Comparison of ENCODE assay signal across 8 mouse cellular contexts in the genomic region with DNA sequence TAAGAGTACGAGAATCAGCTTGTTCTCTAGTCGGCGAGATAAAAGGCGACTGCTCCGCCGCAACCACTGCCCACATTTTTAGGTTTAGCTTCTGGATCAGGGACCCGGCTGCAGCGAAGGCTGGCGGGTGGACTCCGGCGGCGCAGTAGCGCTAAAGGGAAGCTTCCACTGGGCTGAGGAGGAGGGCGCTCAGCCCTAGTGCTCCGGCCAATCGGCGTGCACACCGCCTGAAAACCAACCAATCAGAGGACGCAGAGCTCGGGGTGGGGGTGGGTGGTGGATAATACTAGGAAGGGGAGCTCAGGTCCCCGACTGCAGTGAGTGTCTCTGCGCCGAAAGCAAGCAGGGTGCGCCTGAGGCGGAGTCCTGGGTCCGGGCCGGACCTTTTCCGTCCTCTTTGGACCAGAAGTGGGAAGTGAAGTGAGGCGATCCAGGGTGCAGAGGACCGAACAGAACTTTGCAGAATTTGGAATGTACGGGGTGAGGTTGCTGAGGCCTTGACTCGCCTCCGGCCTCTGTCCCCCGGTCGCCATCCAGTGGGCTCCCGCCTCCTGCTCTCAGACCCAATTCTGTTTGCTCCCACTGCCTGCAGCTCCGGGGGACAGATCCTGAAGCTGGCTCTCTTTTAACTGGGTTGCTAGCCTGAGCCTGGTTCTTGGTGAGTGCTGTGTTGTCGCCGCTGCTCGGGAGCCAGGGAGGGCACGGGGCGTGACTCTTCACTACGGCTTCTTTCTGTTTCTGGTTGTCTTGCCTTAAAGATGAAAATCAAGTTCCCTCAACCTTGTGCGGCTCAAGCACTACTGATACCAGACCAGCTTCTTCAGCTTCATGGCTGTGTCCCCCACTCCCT. TPM values are rescaled to one million over a fixed set of nuclear protein-coding genes. Genes with fewer than 3 reads are reported as not detected.
A peak's percentile ranks its signal among the peaks of the same experiment; 100 is the strongest.
DNase-seq lines count a peak whose midpoint lies in the region; ATAC-seq and TF ChIP-seq lines count a peak whose summit lies in the region.

TSS of gene Dmrt2 (plus strand) at position 311 of the 850 bp plus-strand sequence.

- no peaks in the 10 kb centered on the region for H3K36me3 ChIP-seq in hindbrain, embryonic 12.5 days

- H3K27ac ChIP-seq in gastrocnemius, adult 2 months: peak within 1 kb of the TSS; percentile 92
- H3K27ac ChIP-seq in hindbrain, embryonic 12.5 days: no peak within 1 kb of the TSS
- no peak within 1 kb of the TSS for H3K27ac ChIP-seq in left cerebral cortex, adult 2 months

- peaks cover 19% of the 10 kb centered on the region for H3K4me1 ChIP-seq in hindbrain, embryonic 12.5 days

- peak within 1 kb of the TSS; percentile 62 for H3K4me2 ChIP-seq in hindbrain, embryonic 12.5 days (replicated peaks)

- TF ChIP-seq CTCF in gastrocnemius, adult 2 months (IDR thresholded peaks at IDR 0.05): no peak
- TF ChIP-seq CTCF in left cerebral cortex, adult 2 months (IDR thresholded peaks at IDR 0.05): no peak

- peaks cover 97% of the 10 kb centered on the region for H3K27me3 ChIP-seq in hindbrain, embryonic 12.5 days

- DNase-seq in ZHBTc4 (ENCODE audit: low read depth, low spot score): peak; percentile 96
- peak; percentile 24 for DNase-seq in cerebellum, adult 9-11 months
- DNase-seq in gastrocnemius, adult 2 months: peak; percentile 94
- DNase-seq in left cerebral cortex, adult 2 months (ENCODE audit: extremely low spot score in 1 of 2, low spot score in 2 of 2): peak; percentile 17 to 24
- peak; percentile 54 to 75 for DNase-seq in lung, postnatal 4 days
- DNase-seq in right cerebral cortex, postnatal 14 days: peak; percentile 33
- DNase-seq in adipocyte (ENCODE audit: low spot score): no peak

- ATAC-seq in hindbrain, embryonic 12.5 days (ENCODE audit: low FRiP score): peak; percentile 98

- no peak within 1 kb of the TSS for H3K9ac ChIP-seq in hindbrain, embryonic 12.5 days

- H3K4me3 ChIP-seq in gastrocnemius, adult 2 months: peak within 1 kb of the TSS; percentile 84
- H3K4me3 ChIP-seq in hindbrain, embryonic 12.5 days: peak within 1 kb of the TSS; percentile 37
- H3K4me3 ChIP-seq in left cerebral cortex, adult 2 months: peak within 1 kb of the TSS; percentile 30

- H3K9me3 ChIP-seq in hindbrain, embryonic 12.5 days (replicated peaks): no peaks in the 10 kb centered on the region

- intact Hi-C loops in gastrocnemius, adult 2 months (cut with DNase I): loop anchor here (2.0 to 10.0 kb wide), 2 partner anchors 352 to 1076 kb away; no protein-coding TSS in a partner anchor
- intact Hi-C loops in left cerebral cortex, adult 2 months (cut with DNase I): loop anchor here (2.0 kb wide), 1 partner anchor 62 kb away; the partner anchor contains the start of gene Dmrt3

- WGBS in hindbrain, embryonic 12.5 days: under 1% methylated on average over 44 of the region's 44 CpGs

RNA-seq across cellular contexts. Expression of gene Dmrt2, which starts in this region (rescaled TPM):
- total RNA-seq in gastrocnemius, adult 2 months (2021): 1 to 10 TPM; 4.5 to 8.8 TPM
- polyA plus RNA-seq in hindbrain, embryonic 12.5 days (2016; fragmentation: Nextera tagmentation; extraction: Ambion mirVana): 6.1 and 8.8 TPM in 2 replicates
- total RNA-seq in left cerebral cortex, adult 2 months (2021): 1 to 10 TPM; 1.5 to 2.0 TPM

Comparison
In these comparisons a context has a peak if more than half of its experiments do, and no peak if none do; other contexts are left out.
1. H3K4me3 ChIP-seq: peak in every context shown above with its lines; median percentile 84 in gastrocnemius, adult 2 months; 37 in hindbrain, embryonic 12.5 days; 30 in left cerebral cortex, adult 2 months.